9 mouse cellular contexts compared by ENCODE assay signal in the genomic region with DNA sequence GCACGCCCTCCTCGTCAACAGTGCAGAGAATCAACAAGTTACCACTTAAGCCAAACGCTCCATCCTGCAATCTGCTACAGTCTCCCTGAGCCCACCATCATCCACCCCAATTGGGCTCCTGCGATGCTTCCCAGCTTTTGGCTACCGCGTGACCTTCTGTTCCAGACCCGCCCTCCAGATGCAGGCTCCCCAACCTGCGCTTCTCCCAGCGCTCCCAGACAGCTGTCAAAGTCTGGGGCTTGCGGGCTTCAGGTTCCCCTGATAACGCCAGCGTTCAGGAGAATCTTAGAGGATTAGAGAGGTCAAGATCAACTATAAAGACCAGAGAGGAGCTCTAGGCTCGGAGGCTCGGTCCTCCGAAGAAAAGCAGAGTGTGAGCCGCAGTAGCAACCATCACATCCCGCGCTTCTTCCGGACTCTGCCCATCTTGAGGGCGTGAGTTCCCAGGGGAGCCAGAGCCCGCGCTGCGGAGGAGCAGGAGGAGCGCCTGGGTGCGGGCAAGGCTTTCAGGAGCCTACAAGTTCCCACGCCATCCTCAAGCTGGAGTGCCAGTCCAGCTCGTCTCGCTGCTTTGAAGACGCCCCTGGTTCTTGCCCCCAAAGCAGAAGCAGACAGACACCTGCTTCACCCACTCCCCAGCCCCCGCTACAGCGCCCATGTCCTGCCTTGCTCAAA. TPM values are rescaled to one million over a fixed set of nuclear protein-coding genes. Genes with fewer than 3 reads are reported as not detected.
DNase-seq lines count a peak whose midpoint lies in the region; ATAC-seq lines count a peak whose summit lies in the region.
"Had no signal": no experiment of that assay in that cellular context is flagged by ENCODE, and none has a peak within 500 bp of the region (broad histone marks: within the 10 kb centered on the region; RNA-seq: fewer than 3 reads in every experiment).

No protein-coding gene starts in this region.

- H3K4me3 ChIP-seq in hindbrain, embryonic 12.5 days, result peak overlapping the region; percentile 70

- H3K27ac ChIP-seq in hindbrain, embryonic 12.5 days, result no peak overlapping the region

- no peaks in the 10 kb centered on the region for H3K36me3 ChIP-seq in hindbrain, embryonic 12.5 days

- peak; percentile 11; the same call in 1 of the 2 replicates for ATAC-seq in hindbrain, embryonic 12.5 days (ENCODE audit: low FRiP score)

- no peaks in the 10 kb centered on the region for H3K9me3 ChIP-seq in hindbrain, embryonic 12.5 days (replicated peaks)

- 1% methylated on average over 31 of the region's 31 CpGs for WGBS in hindbrain, embryonic 12.5 days

- H3K27me3 ChIP-seq in hindbrain, embryonic 12.5 days, result peaks cover 36% of the 10 kb centered on the region

- H3K9ac ChIP-seq in hindbrain, embryonic 12.5 days, result peak overlapping the region; percentile 71

- peak overlapping the region; percentile 76 for H3K4me2 ChIP-seq in hindbrain, embryonic 12.5 days (replicated peaks)

- peaks cover 8% of the 10 kb centered on the region for H3K4me1 ChIP-seq in hindbrain, embryonic 12.5 days

- DNase-seq in adrenal gland, adult 2 months, result peak; percentile 4
- DNase-seq in adrenal gland, postnatal 4 days (ENCODE audit: low spot score in 2 of 2), result no peak
- DNase-seq in ovary, postnatal 14 days (ENCODE audit: low spot score), result peak; percentile 4
- DNase-seq in ovary, adult 18-20 months (ENCODE audit: low spot score), result no peak
- DNase-seq in mesoderm, embryonic 11.5 days (ENCODE audit: low read depth, low spot score), result peak; percentile 28
- DNase-seq in testis, postnatal 10 days (ENCODE audit: low spot score), result peak; percentile 46
- no peak for DNase-seq in frontal cortex, postnatal 10 days (ENCODE audit: low spot score in 2 of 2)

RNA-seq across cellular contexts. Expression of gene Clstn2, which starts 0.9 kb away (rescaled TPM):
- 1 to 10 TPM; 4.5 to 5.6 TPM for total RNA-seq in adrenal gland, adult 2 months (2021)
- 1.4 and 1.6 TPM in 2 replicates for polyA plus RNA-seq in adrenal gland, adult 2 months (2012; rRNA removed)
- total RNA-seq in adrenal gland, postnatal 4 days (2021), result 1 to 10 TPM; 4.3 to 4.6 TPM
- polyA plus RNA-seq in hindbrain, embryonic 12.5 days (2016; fragmentation: Nextera tagmentation; extraction: Ambion mirVana), result 4.3 and 6.1 TPM in 2 replicates
- total RNA-seq: common myeloid progenitor, adult 5-6 weeks had no signal

Comparison
In these comparisons a context has a peak if more than half of its experiments do, and no peak if none do; other contexts are left out.
1. DNase-seq: peak in adrenal gland, adult 2 months (single experiment), ovary, postnatal 14 days (single experiment), mesoderm, embryonic 11.5 days (single experiment) and testis, postnatal 10 days (single experiment); none in adrenal gland, postnatal 4 days (0 of 2), ovary, adult 18-20 months (single experiment) and frontal cortex, postnatal 10 days (0 of 2).